16 mouse cellular contexts compared by ENCODE assay signal in the genomic region with DNA sequence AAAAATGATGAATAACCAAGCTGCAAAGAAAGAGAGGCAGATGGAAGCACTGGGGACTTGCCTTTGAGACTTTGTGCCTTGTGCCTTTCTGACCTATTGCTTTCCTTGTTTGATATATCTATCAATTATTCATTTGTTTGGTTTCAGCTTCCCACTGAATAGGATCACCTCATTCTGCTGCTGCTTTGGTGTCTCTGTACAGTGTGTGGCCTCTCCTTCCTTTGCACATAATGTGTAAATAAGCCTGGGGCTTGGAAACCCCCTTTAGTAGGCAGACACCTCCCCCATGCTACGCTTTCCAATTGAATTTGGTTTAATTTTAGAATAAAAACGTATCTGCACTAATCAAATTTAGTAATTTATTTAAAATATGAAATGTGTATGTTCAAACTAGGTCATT.
"Had no signal": no experiment of that assay in that cellular context is flagged by ENCODE, and none has a peak within 500 bp of the region (broad histone marks: within the 10 kb centered on the region; RNA-seq: fewer than 3 reads in every experiment).

No protein-coding gene starts in this region.

- DNase-seq: lung, adult 18-20 months; lung, embryonic 14.5 days; lung, postnatal 10 days; lung, postnatal 36 days; right cerebral cortex, postnatal 14 days; thymus, adult 2 months; thymus, postnatal 25 days; thymus, postnatal 4 days had no signal

- H3K4me1 ChIP-seq: midbrain, embryonic 15.5 days; neural tube, embryonic 12.5 days had no signal

- H3K9ac ChIP-seq: liver, embryonic 12.5 days; liver, embryonic 14.5 days; lung, embryonic 14.5 days; midbrain, embryonic 15.5 days; neural tube, embryonic 12.5 days; stomach, embryonic 15.5 days had no signal

- H3K27ac ChIP-seq: liver, embryonic 12.5 days; liver, embryonic 14.5 days; macrophage; midbrain, embryonic 15.5 days; neural tube, embryonic 12.5 days; stomach, embryonic 15.5 days; stomach, postnatal 0 days had no signal

- H3K4me3 ChIP-seq: liver, embryonic 12.5 days; midbrain, embryonic 15.5 days; neural tube, embryonic 12.5 days; stomach, embryonic 15.5 days had no signal

- H3K36me3 ChIP-seq: liver, embryonic 12.5 days; midbrain, embryonic 15.5 days; neural tube, embryonic 12.5 days; stomach, embryonic 15.5 days had no signal

- H3K4me2 ChIP-seq: midbrain, embryonic 15.5 days; neural tube, embryonic 12.5 days had no signal

- ATAC-seq: liver, embryonic 12.5 days; midbrain, embryonic 15.5 days had no signal

- H3K27me3 ChIP-seq: liver, embryonic 12.5 days; megakaryocyte, embryonic 14.5 days; midbrain, embryonic 15.5 days; neural tube, embryonic 12.5 days; stomach, embryonic 15.5 days had no signal

- H3K9me3 ChIP-seq: liver, embryonic 12.5 days; megakaryocyte, embryonic 14.5 days; midbrain, embryonic 15.5 days; neural tube, embryonic 12.5 days; stomach, embryonic 15.5 days had no signal
